Mouse (Mus musculus) spleen, postnatal 10 days (tissue): ENCODE results near the gene Gm29609.

Experiments
- DNase-seq, 2 experiments: peaks; one replicate each; pipeline ENCODE4 v3.0.0; 2021 to 2022; ENCODE audit warnings: low spot score in 2 of 2

Gm29609 gene

GRCm38 (mm10) chr5:31198170-31198569, 18.5 kb upstream of the Gm29609 start:
- DNase-seq, result no peak

GRCm38 (mm10) chr5:31197072-31197471, 17.4 kb upstream of the Gm29609 start:
- DNase-seq, result no peak

GRCm38 (mm10) chr5:31196207-31196606, 16.5 kb upstream of the Gm29609 start:
- DNase-seq, result no peak

- no peak for DNase-seq
Observed at GRCm38 (mm10) chr5:31195671-31196070, 16.0 kb upstream of the Gm29609 start.

GRCm38 (mm10) chr5:31194486-31195485, 15.1 kb upstream of the Gm29609 start:
- no peak for DNase-seq

GRCm38 (mm10) chr5:31193631-31194281, 14.0 kb upstream of the Gm29609 start:
- DNase-seq, result no peak

- peak; percentile 99 for DNase-seq
Observed at GRCm38 (mm10) chr5:31192939-31193630, 13.4 kb upstream of the Gm29609 start, which contains the start of the genes Snx17 and Eif2b4. Gene Snx17, plus strand, starts transcription at chr5:31193227. Gene Eif2b4, minus strand, starts transcription at chr5:31193430.

GRCm38 (mm10) chr5:31192045-31192938, 12.6 kb upstream of the Gm29609 start:
- peak in 1 of 2 experiments; percentile 24 for DNase-seq

- no peak for DNase-seq
Observed at GRCm38 (mm10) chr5:31190201-31190600, 10.5 kb upstream of the Gm29609 start.

- DNase-seq, result no peak
Observed at GRCm38 (mm10) chr5:31188223-31188840, 8.6 kb upstream of the Gm29609 start.

GRCm38 (mm10) chr5:31183678-31184077, 4.0 kb upstream of the Gm29609 start:
- DNase-seq, result no peak

GRCm38 (mm10) chr5:31181183-31181770, 1.6 kb upstream of the Gm29609 start:
- no peak for DNase-seq

- peak in 1 of 2 experiments; percentile 57 for DNase-seq
Observed at GRCm38 (mm10) chr5:31179301-31179765, 378 bp downstream of the Gm29609 start.

GRCm38 (mm10) chr5:31168630-31169029, 11.1 kb downstream of the Gm29609 start:
- no peak for DNase-seq

GRCm38 (mm10) chr5:31164878-31165277, 14.8 kb downstream of the Gm29609 start:
- DNase-seq, result no peak

GRCm38 (mm10) chr5:31162462-31162861, 17.2 kb downstream of the Gm29609 start:
- DNase-seq, result no peak

GRCm38 (mm10) chr5:31154152-31154553, 25.6 kb downstream of the Gm29609 start, which contains the start of gene Mpv17:
Gene Mpv17, minus strand, starts transcription at chr5:31154251.
- peak; percentile 70 to 78 for DNase-seq

- DNase-seq, result peak in 1 of 2 experiments; percentile 12
Observed at GRCm38 (mm10) chr5:31153516-31154151, 26.1 kb downstream of the Gm29609 start.

- no peak for DNase-seq
Observed at GRCm38 (mm10) chr5:31151746-31152145, 28.0 kb downstream of the Gm29609 start.
